Mouse (Mus musculus): ENCODE results near the gene Apeh.
A peak's percentile ranks its signal among the peaks of the same experiment; 100 is the strongest.
"Not testable (repeated sequence)": the region's sequence is repeated elsewhere in the genome, so short reads cannot be mapped to it uniquely, and the experiment has no call there.

Apeh gene

DNA sequence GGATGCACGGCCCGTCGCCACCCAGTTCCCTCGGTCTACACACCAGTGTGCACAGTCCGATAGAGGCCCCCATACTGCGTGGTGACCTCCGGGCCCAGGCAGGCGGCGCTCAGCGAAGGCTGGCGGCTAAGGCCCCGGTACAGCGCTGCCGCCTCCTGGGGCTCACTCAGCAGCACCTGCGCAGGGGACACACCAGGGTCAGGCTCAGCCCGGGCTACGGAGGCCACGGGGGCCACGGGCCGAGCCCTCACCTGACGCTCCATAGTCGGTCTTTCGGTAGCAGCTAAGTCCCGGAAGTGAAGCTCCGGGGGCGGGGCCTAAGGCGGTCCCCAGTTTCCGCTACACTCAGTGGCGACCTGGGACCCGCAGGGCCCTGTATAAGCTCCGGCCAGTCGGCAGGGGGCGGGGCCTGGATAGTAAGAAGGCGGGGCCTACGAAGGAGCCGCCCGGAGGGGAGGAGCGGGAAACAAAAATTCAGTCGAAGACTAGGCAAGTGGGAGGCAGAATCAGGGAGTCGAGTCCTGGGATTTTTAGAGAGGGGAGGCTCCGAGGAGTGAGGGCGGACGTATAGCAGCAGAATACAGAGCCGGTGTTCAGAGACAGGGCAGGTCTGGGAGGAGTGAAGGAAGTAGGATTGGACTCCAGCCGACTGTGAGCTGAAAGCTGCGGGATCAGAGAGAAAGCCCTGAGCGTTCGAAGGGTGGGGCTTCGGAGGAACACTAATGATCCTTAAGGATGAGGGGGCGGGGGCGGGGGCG, at the start of gene Apeh:
Apeh (minus strand) TSS at position 423 of the 758 bp plus-strand sequence.
- peak; percentile 93 for DNase-seq

DNA sequence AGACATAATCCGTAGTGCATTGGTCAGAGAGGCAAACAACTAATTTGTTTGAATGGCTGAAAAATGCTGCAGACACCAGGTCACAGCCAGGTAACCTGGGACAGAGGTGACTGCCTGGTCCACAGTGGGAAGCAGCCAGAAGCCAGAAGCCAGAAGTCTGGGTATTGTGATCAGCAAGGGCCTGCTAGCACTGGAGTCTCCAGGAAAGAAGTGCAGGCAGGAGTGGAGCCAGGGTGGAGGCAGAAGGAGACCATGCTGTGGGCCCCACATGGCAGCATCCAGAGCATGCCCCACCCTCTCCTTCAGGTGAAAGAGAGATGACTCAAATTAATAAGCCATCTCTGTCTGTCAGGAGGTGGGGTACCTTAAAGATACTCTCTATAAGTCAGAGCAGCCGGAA, 49.1 kb upstream of the Apeh start:
- DNase-seq = no peak

DNA sequence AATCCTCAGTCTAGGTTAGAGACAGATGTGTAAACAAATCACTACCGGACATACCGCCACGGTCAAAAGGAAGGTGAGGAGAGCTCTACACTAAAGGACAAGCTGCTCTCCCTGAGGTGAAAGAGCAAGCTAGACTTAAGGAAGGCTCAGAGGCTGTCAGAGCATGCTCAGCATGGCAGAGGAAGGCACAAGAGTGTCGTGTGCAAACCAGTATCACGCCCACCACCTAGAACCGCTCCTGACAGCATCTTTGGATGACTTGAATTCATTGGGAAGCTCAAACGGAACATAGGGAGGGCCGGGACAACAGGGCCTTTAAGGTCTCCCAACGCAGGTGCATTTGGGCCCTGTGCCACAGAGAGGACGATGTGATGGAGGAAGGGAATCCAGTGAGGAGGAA, 47.0 kb upstream of the Apeh start:
- no peak for DNase-seq

DNA sequence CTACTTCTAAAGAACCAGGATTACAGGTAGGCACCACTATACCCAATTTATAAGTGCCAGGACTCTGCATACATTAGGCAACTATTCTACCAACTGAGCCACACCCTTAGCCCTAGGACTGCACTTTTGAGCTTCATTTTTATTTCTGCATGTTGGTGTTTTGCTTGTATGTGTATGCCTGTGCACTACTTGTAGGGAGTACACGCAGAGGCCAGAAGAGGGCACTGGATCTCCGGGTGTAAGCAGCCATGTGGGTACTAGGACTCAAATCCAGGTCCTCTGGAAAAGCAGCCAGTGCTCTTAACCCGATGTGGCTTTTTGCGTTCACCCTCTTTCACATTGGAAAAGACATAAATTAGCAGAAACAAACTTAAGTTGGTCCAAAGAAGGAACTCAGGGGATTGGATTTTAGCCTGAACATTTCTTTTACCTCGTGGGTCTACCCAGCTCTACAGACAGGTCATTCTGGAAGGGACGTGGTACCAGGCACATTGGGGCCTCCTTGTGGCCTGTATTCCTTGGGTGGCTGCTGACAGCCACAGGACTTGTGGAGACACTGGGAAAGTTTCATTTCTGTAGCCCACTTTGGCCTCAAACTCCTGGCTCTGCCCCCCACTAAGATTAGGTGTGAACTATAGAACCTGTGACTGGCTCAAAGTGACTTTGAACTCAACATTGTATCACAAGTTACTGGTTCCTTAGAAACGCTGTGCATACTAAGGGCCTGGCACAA, 45.7 kb upstream of the Apeh start:
- DNase-seq = no peak

DNA sequence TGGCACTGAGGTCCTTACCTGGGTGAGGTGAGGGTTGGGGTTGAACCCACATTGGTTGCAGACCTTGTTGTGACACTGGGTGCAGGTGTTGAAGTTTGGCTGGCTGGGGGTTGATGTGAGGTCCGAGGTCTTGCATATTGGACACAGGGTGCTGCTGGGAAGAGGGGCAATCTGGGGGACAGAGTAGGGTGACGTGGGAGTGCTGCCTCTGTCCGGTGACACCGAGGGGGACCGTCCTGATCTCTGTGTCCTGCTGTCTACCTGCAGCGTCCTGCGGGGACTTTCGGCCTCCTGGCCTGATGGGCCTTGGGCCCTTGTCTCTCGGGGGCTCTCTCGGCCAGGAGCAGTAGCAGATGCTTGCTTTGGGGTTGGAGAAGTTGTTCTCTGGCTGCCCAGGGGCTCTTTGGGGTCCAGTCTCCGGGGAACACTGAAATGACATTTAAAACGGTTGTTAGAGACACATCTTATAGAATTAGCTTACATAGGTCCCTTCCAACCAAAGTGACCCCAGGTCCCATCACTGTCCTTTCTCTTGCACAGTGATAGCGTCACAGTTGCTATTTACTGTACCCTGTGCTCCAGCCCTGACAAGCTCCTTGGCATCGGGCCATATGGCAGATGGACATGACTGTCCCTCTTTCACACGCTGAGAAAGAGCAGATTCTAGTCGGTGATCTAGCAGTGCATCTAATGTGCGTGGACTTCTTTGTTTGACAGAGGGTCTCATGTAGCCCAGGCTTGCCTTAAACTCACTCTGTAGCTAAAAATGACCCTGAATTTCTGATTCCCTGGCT, 45.0 kb upstream of the Apeh start:
- peak; percentile 91 for DNase-seq

DNA sequence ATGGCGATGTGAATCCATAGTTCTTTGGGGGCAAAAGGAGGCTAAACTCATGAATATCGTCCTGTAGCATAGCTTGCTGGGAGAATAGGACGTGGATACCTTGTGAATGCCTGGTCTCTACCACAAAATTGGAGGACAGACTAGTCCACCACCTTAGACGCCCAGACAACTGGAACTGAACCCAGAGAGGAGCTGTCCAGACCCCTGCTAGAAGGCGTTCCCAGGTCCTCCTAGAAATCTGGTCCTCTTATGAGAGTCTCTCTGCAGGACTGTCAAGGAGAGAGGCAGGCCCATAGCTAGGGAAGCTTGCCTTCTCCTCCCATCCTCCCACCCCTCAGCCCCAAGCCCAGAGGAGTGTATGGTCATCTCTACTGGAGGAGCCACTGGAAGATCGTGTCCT, 43.7 kb upstream of the Apeh start:
- no peak for DNase-seq

DNA sequence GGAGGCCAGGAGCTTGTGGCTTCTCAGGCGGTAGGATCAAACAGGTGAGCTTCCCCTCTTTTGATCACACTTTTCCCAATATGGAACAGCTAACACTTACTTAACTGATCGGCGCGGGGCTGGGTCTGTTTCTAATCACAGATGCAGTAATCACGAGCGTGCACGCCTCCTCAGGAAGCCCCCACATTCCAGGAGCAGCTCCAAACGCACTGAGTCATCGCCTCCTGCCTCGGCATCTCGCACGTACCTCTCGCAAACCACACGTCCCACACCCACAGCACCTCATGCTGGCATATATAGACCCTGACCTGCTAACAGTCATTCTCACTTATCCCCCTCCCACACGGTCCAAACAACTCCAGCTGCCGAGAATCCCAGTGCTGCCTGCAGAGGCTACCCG, 43.1 kb upstream of the Apeh start:
- DNase-seq = no peak

DNA sequence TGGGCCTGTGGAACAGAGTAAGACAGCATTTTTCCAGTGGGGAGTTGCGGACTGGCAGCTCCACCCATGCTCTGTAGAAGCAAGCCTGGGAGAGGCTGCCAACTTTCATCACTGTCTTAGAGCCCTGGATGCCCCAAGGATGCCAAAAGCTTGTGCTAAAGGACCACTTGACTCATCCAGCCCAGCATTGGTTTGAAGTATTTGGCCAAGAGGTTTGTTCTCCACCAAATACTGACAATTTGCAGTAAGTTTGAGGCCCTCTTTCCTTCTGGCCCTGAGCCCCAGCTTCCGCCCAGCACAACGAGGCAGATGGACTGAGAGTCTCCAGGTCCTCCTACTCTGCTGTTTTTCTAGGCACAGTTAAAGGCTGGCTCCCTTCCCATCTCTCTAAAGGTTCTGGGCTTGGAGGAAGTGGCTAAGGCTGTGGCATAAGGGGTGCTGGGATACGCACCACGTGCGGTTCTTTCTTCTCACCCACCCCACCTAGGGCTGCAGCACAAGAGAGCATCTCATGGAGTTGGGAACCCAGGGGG, 42.6 kb upstream of the Apeh start:
- peak; percentile 79 for DNase-seq

DNA sequence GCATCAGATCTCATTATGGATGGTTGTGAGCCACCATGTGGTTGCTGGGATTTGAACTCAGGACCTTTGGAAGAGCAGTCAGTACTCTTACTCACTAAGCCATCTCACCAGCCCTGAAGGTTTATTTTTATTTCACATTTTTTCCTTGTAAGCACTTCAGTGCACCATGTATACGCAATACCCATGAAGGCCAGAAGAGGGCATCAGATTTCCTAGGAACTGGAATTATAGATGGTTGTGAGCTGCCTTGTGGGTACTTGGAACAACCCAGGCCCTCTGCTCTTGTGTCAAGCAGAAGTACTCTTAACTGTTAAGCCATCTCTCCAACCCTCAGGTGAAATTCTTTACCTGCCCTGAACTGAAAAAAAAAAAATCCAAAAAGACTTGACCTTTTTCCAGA, 41.8 kb upstream of the Apeh start:
- no peak for DNase-seq

DNA sequence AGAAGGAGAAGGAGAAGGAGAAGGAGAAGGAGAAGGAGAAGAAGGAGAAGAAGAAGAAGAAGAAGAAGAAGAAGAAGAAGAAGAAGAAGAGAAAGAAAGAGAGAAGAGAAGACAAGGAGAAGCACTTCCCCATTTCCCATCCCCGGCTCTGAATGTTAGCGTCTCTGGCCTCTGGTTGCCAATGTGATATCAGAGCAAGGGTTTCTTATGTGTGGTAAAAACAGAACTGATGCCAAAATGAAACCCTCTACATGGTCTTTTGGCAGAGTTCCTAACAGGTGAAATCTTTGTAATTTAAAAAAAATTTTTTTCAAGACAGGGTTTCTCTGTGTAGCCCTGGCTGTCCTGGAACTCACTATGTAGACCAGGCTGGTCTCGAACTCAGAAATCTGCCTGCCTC, 41.3 kb upstream of the Apeh start:
- not testable (repeated sequence) for DNase-seq

DNA sequence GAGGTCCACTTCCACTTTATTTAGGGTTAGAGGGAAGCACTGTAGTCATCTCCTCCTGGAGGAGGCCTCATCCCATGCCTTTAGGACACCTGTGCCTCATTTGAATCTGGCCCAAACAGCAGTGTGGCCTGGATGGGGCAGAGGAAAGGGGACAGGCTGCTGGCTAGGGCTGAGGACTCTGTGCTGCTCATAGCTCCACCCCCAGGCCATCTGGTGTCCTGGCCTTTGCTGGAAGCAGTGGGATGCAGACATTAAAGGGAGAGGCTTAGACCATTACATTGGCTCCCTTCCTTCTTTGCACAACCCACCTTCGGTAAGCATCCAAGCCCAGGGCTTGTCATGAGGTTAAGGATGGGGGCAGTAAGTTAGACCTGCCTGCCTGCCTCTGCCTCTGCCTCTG, 39.1 kb upstream of the Apeh start:
- peak; percentile 83 for DNase-seq

DNA sequence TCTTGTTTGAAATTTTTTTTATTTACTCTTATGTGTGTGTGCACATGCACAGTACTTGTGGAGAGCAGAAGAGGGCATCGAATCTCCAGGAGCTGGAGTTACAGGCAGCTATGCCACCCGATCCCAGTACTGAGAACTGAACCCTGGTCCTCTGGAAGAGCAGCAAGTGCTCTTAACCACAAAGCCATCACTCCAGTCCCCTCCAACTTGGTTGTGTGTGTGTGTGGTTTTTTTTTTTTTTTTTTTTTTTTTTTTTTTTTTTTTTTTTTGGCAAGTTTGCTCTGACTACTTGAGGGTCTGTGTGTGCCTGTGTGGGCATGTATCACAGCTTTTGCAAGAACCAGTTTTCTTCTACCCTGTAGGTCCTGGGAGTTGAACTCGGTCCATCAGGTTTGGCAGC, 38.0 kb upstream of the Apeh start:
- no peak for DNase-seq

DNA sequence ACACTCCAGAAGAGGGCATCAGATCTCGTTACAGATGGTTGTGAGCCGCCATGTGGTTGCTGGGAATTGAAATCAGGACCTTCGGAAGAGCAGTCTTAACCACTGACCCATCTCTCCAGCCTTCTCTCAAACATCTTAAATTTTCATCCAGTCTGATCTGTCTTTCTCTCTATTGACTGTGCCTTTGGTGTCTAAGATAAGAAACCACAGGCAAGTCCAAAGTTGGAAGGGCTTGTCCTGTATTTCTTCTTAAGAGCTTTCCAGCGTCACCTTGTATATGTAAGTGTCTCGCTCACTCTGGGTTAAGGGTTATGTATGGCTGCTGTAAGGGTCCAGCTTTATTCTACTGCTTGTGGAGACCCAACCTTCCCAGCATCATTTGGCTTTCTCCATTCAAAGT, 37.1 kb upstream of the Apeh start:
- DNase-seq = no peak

DNA sequence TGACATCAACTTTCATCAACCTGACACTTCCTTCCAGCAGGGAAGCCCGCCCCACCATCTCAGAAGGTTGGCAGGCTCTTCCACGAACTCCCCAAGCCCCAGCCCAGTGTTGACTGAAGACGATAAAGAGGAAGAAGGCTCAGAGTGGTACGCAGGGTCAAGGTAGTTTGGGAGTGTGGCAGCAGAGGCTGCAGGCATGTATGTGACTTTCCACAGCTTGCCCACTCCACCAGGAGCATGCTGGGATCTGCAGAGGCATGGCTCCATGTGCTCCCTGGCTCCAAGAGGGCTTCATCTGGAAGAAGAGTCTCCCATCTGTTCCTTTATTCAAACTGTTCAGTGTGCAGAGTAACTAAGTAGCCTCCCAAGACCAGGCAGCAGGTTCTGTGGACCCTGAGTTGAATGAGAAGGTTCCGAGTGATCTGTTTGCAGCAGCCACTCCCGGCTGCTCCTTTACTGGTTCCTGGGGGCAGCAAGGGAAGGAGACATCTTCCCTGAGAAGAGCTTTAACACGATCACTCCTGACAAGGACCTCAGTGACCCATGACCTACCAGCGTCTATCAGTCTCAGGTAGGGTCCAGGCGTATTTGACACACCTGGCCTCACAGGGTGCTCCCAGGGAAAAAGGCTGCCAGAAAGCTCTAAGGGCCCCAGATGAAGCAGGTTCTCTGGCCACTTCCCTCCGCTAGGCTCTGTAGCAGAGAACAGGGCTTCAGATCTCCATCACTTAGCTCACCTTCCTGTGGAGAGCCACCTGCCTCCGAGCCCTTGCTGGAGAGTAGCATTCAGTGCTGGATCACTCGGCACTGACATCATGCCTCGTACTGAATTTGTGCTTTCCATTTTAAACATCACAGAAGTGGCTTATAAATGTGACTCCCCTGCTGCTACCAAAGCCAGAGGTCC, 34.9 kb upstream of the Apeh start:
- peak; percentile 59 for DNase-seq

DNA sequence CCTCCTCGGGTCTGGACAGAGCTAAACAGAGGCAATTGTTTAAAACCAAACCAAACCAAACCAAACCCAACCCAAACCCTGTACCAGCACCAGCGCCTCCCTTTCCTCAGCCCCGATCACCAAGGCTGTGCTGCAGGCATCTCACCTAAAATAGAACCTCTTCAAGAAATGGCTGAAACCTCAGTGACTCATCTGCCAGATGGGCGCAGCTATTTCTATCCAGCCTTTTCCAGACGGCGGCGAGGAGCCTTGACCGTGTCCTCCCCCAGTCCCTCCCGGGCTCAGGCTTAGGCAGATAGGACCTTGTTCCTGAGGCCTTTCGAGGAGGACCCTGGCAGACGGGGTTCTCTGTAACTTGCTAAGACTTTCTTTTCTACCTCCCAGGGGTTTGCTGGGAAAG, 33.8 kb upstream of the Apeh start:
- DNase-seq = no peak

DNA sequence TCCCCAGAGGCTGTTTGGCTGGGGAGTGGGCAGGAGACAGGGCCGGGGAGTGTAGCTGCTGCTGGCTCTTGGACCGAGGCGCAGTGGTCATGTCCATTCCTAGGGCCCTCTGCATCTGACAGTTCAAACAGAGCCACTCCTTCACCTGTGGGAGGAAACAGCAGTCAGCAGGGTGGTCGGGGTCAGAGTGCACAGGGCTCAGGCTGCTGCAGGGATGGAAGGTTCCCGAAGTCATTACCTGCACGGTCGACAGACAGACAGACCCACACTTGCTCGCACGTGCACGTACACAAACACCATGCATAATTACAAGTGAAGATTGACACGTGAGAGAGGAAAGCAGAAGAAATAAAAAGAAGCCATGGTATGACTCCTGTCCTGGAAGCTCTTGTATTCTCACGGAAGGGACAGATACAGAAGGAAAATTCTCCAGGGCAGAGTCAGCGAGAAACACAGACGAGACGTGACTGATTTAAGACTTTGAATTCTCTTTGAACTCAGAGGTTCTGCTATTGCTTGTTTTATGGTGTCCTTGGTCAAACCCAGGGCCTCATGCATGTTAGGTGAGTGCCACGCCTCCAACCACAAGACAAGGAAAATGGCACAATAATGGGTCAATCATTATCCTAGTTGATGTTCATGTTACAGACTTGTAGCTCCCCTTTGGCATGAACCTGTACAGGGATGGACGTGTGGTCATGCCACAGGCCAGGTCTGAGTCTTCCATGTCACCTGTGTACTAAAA, 32.2 kb upstream of the Apeh start:
- no peak for DNase-seq

DNA sequence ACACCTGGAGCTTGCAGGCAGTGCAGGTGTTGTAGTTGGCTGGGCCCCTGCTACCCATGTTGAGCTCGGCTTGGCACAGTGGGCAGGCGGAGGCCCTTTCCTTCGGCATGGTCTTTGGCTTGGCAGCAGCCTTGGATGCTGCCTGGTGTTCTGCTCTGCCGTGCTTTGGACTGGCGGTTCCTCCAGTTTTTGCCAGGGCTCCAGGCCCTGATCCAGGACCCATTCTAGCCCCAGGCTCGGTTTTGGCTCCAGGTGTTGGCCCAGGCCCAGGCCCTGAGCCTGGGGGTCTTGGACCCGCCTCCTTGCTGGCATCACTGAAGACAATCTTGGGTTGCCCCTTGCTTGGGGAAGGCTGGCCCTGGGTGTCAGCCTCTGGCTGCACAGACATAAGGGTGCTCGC, 31.3 kb upstream of the Apeh start:
- DNase-seq = no peak

DNA sequence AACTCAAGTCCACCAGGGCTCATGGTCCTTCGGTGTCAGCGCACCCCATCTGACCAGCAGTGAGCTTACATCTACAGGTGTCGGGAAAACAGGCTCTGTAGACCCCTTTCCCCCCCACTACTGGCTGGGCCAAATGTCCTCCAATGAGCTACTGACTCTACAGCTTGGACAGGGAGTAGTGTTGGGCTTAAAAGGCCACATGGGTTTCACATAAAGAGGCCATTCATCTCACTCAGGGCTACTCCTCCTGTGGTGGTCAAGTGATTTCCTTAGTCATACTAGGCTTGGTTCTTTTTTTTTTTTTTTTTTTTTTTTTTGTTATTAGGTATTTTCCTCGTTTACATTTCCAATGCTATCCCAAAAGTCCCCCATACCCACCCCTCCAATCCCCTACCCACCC, 29.5 kb upstream of the Apeh start:
- no peak for DNase-seq

DNA sequence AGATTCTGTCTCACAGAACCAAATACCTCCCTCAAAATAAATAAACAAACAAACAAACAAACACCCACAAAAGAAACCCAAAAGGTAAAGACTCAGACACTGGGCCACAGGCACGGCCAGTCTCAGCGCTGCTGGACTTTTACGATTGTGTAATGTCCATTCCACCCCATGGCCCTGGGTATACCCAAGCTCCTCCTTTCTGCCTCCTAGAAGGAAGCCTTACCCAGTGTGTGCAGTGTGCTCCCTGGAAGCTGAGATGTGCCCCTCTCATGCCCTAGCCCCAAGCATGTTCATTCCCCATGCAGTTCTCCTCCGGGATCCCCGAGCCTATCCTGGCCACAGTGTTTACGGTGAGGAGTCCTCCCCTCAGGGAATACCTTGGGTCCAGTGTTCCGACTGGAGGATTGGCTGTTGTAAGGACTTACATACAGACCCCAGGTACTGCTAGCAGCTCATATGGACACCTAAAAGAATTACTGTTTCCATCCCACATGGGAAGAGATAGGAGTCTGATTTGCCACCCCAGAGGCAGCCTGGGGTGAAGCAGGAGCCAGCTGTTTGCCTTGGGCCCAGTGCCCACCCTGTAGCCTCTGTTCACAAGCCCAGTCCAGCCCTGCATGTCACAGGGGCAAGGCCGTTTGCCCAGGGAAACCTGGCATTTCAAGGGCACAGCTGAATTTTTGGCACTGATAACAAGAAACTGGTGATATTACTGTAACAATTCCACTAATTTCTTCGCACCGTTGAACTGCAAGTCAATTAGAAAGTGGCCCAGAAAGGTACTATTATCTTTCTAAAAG, 27.0 kb upstream of the Apeh start:
- no peak for DNase-seq

DNA sequence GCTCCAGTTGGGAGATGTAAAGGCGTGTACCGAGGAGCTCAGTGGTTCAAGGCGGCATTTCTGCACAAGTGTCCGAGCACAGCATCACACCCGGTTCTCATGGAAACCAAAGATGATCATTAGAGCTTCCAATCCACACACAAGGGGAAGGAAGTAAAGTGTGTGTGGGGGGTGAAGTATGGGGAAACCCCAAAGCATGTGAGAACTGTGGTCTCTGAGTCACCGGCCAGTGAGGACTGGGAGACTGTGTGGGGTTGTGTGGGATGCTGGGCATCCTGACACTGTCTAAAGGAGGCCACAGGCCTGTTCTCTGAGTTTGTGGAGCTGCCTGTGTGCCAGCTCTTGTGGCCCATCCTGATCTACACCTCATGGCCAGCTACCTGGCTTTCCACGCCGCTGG, 26.3 kb upstream of the Apeh start:
- no peak for DNase-seq

DNA sequence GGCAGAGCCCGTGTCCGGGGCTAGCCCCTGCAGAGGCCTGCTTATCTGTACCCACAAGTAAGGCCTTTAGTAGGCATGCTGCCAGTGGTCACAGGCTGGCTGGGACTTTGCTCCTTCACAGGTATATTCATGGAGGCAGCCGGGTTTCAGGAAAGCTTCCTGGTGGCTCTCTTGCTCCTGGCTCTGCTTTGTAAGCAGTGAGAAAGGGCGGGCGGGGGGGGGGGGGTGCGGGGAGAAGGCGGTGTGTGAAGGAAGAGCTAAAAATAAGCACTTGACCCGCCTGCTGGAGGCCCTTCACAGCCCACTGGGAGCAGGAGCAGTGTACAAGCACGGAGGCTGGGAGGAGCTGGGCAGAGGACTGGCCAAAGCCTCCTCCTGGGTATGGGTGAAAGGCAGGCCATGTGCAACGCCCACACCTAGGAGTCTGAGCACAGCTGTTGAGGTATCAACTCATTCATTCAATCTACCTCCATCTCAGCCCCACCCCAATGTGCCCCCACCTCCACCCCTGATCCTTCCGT, 25.5 kb upstream of the Apeh start:
- no peak for DNase-seq

All from cerebellum, adult 11 months (tissue).